Mouse (Mus musculus): Measurements from ENCODE around the gene Ech1. TPM values are rescaled to one million over a fixed set of nuclear protein-coding genes. Genes with fewer than 3 reads are reported as not detected.

Ech1 gene
- total RNA-seq, 2 experiments from 2014 or later = 49.1 to 50.8 TPM

Other genes with a start within 250 kb of the Ech1 start
- 10 to 100 TPM; 58.4 to 61.9 TPM for gene Samd4b, start 227.1 kb upstream of the Ech1 start, total RNA-seq (2021)
- 10 to 100 TPM; 11.7 to 13.0 TPM for gene Pak4, start 227.0 kb upstream of the Ech1 start, total RNA-seq (2021)
- 1 to 10 TPM; 1.5 to 2.1 TPM for gene Acp7, start 193.9 kb upstream of the Ech1 start, total RNA-seq (2021)
- gene Fbxo27, start 132.4 kb upstream of the Ech1 start, total RNA-seq (2021) = 10 to 100 TPM; 16.2 to 19.8 TPM
- gene Fbxo17, start 108.4 kb upstream of the Ech1 start, total RNA-seq (2021) = 1 to 10 TPM; 2.0 to 2.2 TPM
- gene Mrps12, start 83.4 kb upstream of the Ech1 start, total RNA-seq (2021) = 10 to 100 TPM; 45.7 to 52.1 TPM
- 10 to 100 TPM; 14.1 to 17.2 TPM for gene Sars2, start 83.2 kb upstream of the Ech1 start, total RNA-seq (2021)
- gene Ccer2, start 69.0 kb upstream of the Ech1 start, total RNA-seq (2021) = under 1 TPM; 0.46 to 0.54 TPM
- 100 to 1,000 TPM; 150 to 167 TPM for gene Sirt2, start 58.5 kb upstream of the Ech1 start, total RNA-seq (2021)
- 10 to 100 TPM; 32.2 to 35.8 TPM for gene Nfkbib, start 57.7 kb upstream of the Ech1 start, total RNA-seq (2021)
- gene Rinl, start 36.2 kb upstream of the Ech1 start, total RNA-seq (2021) = 1 to 10 TPM; 1.5 to 2.0 TPM
- gene Hnrnpl, start 16.7 kb upstream of the Ech1 start, total RNA-seq (2021) = 100 to 1,000 TPM; 441 to 521 TPM
- gene Lgals4, start 8.6 kb downstream of the Ech1 start, total RNA-seq (2021) = 1 to 10 TPM; 2.1 to 2.7 TPM
- under 1 TPM in 1 of 2 experiments, not detected in 1; 0.62 TPM for gene Lgals7, start 38.6 kb downstream of the Ech1 start, total RNA-seq (2021)
- gene Capn12, start 56.2 kb downstream of the Ech1 start, total RNA-seq (2021) = under 1 TPM; 0.54 to 0.82 TPM
- gene Actn4, start 137.1 kb downstream of the Ech1 start, total RNA-seq (2021) = 100 to 1,000 TPM; 128 to 129 TPM
- 100 to 1,000 TPM; 177 to 178 TPM for gene Eif3k, start 156.6 kb downstream of the Ech1 start, total RNA-seq (2021)
- gene Map4k1, start 156.8 kb downstream of the Ech1 start, total RNA-seq (2021) = 1 to 10 TPM; 4.6 to 5.8 TPM